Comparison of ENCODE assay signal across 8 mouse cellular contexts in genomic region chr6:140484170-140484569, GRCm38 (mm10).
DNase-seq lines count a peak whose midpoint lies in the region; ATAC-seq lines count a peak whose summit lies in the region.

No protein-coding gene starts in this region.

- no peak for ATAC-seq in granulocyte monocyte progenitor cell, adult 5-6 weeks (replicated peaks; ENCODE audit: poor library complexity, severe bottlenecking)
- ATAC-seq in erythroblast, adult 5-6 weeks (replicated peaks; ENCODE audit: low FRiP score, poor library complexity, severe bottlenecking): no peak

- DNase-seq in adrenal gland, postnatal 10 days: peak; percentile 22
- no peak for DNase-seq in adrenal gland, postnatal 36 days
- peak; percentile 68 for DNase-seq in cerebellum, adult 8-10 months
- peak; percentile 69 to 76 for DNase-seq in heart, adult 9 months (ENCODE audit: low spot score in 2 of 2)
- peak; percentile 48 for DNase-seq in lung, postnatal 14 days
- DNase-seq in yolk sac, embryonic 10.5 days (ENCODE audit: low spot score): no peak

Comparison
In these comparisons a context has a peak if more than half of its experiments do, and no peak if none do; other contexts are left out.
1. DNase-seq: peak in adrenal gland, postnatal 10 days (single experiment), cerebellum, adult 8-10 months (single experiment), heart, adult 9 months (2 of 2) and lung, postnatal 14 days (single experiment); none in adrenal gland, postnatal 36 days (0 of 2) and yolk sac, embryonic 10.5 days (single experiment).